Mouse (Mus musculus): ENCODE measurements around the gene Ghrl. TPM values are rescaled to one million over a fixed set of nuclear protein-coding genes. Genes with fewer than 3 reads are reported as not detected.
"Not testable (repeated sequence)": the region's sequence is repeated elsewhere in the genome, so short reads cannot be mapped to it uniquely, and the experiment has no call there.

Ghrl gene
- polyA plus RNA-seq, 1 experiment from 2014 or later = not detected

DNA sequence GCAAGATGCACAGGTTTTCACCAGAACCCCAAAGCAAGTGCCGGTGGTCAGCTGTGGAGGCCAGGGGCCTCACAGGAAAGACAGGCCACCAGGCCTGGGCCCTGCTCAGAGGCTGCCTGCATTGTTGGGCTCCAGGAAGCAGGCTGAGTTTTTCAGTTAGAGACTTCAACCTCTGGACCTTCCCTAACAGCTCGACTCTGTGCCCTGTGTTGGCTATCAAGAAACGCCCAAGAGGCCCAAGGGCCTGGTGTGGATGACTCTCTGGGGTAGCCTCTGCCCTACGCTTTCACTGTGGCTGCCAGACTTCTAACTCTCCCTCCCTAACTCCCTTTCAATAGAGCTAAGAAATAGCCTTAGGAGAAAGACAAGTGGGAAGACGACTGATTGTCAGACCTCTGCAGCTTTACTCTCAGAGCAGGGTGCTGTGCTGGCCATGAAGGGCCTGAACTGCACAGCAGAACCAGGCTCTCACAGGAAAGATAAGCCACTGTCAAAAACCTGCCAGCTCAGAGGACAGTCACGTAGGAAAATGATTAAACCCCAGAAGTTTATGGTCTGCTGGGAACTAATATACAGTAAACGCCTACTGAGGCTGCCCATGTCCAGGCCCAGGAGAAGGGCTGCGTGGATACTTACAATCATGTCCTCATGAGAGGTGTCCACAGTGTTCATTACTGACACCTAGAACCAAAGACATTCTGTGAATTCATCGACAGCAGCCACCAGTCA lies 17.8 kb upstream of the Ghrl start:
- H3K4me3 ChIP-seq = no peak overlapping the region
- no peak overlapping the region for H3K4me2 ChIP-seq
- 82% methylated on average over 9 of the region's 9 CpGs for WGBS
- H3K9me3 ChIP-seq = no peaks in the 10 kb centered on the region
- no peak overlapping the region for H3K9ac ChIP-seq
- H3K4me1 ChIP-seq = peaks cover 13% of the 10 kb centered on the region
- ATAC-seq (ENCODE audit: extremely low read depth, insufficient number of reproducible peaks, low FRiP score, low TSS enrichment) = no peak
- H3K36me3 ChIP-seq = peaks cover 59% of the 10 kb centered on the region
- H3K27ac ChIP-seq (replicated peaks) = no peak overlapping the region
- H3K27me3 ChIP-seq (replicated peaks) = no peaks in the 10 kb centered on the region

DNA sequence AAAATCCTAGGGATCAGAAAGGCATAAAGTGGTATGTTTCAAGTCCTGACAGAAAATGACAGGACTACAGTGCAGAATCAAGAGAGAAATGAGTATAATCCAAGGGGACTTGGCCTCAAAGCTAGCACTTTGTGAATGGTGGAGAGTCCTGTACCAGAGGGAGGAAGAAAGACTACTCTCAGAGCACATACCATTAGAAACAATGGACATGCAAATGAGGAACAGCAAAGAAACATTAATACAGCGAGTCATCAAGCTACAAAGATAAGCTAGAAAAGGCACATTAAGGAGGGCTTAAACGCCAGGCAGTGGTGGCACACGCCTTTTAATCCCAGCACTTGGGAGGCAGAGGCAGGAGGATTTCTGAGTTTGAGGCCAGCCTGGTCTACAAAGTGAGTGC lies 11.6 kb upstream of the Ghrl start:
- no peak for ATAC-seq (ENCODE audit: extremely low read depth, insufficient number of reproducible peaks, low FRiP score, low TSS enrichment)
- H3K4me2 ChIP-seq = no peak overlapping the region
- H3K9ac ChIP-seq = no peak overlapping the region
- no peaks in the 10 kb centered on the region for H3K9me3 ChIP-seq
- H3K27ac ChIP-seq (replicated peaks) = no peak overlapping the region
- H3K4me3 ChIP-seq = no peak overlapping the region
- no peaks in the 10 kb centered on the region for H3K27me3 ChIP-seq (replicated peaks)
- H3K36me3 ChIP-seq = peaks cover 99% of the 10 kb centered on the region
- H3K4me1 ChIP-seq = no peaks in the 10 kb centered on the region
- WGBS = 85% methylated on average over 3 of the region's 3 CpGs

DNA sequence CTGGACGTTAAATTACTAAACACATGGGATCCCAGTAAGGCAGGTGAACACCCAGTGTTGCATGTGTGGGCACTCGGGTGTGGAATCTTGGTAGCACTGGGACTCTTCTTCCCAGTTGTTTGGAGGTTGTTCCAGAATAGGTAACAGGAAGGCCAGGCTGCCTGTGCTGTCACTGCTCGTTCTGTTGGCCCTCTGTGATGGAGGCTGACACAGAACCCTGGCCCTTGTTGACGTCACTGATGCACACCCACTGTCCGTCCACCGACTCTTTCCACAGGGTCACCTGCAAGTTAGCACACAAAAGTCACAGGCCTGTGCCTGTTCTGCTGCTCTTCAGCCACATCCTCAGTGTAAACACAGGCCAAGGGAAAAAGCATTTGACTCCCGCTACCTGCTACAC lies 8.5 kb upstream of the Ghrl start:
- Histone ChIP-seq H3K9me3 (no peaks in the 10 kb centered on the region), H3K27me3 (replicated peaks) (no peaks in the 10 kb centered on the region), H3K36me3 (peaks cover 99% of the 10 kb centered on the region), H3K4me2 (no peak overlapping the region), H3K27ac (replicated peaks) (no peak overlapping the region), H3K4me3 (no peak overlapping the region), H3K9ac (no peak overlapping the region), H3K4me1 (no peaks in the 10 kb centered on the region)
- 83% methylated on average over 7 of the region's 7 CpGs for WGBS
- no peak for ATAC-seq (ENCODE audit: extremely low read depth, insufficient number of reproducible peaks, low FRiP score, low TSS enrichment)

DNA sequence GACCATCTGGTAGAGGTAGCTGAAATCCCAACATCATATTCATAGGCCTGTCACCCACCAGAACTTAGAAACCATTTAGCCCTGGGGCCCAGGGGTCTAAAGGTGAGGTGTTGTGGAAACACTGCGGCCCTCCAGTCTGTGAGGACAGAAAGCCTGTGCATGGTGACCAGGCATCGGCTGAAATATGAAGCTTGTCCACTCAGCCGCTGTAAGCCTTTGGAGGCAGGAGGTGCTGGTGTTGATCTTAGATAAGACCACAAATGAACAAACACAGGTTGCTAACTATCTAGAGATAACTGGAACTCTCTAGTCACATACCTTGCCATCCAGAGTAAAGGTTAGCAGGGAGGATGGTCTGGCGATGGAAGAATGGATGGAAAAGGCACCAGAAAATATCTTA lies 1.4 kb upstream of the Ghrl start:
- peaks cover 96% of the 10 kb centered on the region for H3K36me3 ChIP-seq
- no peaks in the 10 kb centered on the region for H3K4me1 ChIP-seq

DNA sequence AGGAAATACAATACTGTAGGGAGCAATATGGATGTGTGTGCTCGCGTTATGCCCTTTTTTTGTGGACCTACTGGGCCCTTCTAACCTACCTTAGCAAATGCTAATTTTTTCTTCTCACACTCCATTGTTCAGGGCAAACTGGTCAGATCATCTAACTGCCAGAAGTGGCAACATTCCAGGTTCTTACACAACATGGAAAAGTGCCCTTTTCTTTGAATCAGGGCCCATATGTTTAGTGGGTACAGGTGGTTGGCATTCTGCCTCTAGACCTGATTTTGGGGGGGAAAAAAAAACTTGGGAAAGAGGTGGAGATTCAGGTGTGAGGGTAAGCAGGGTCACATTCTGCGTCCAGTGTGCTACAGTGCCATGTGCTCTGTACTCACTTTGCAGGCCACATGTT lies 2.1 kb downstream of the Ghrl start:
- Histone ChIP-seq H3K4me1 (no peaks in the 10 kb centered on the region), H3K27me3 (replicated peaks) (no peaks in the 10 kb centered on the region), H3K9me3 (no peaks in the 10 kb centered on the region), H3K36me3 (peaks cover 96% of the 10 kb centered on the region), H3K4me3 (no peak overlapping the region), H3K4me2 (no peak overlapping the region), H3K9ac (no peak overlapping the region), H3K27ac (replicated peaks) (no peak overlapping the region)
- no peak for ATAC-seq (ENCODE audit: extremely low read depth, insufficient number of reproducible peaks, low FRiP score, low TSS enrichment)
- 92% methylated on average over 3 of the region's 3 CpGs for WGBS

More for the DNA sequence above, 1.4 kb upstream of the Ghrl start:
- Histone ChIP-seq H3K9me3 (no peaks in the 10 kb centered on the region), H3K4me3 (no peak overlapping the region), H3K27ac (replicated peaks) (no peak overlapping the region), H3K4me2 (no peak overlapping the region), H3K9ac (no peak overlapping the region), H3K27me3 (replicated peaks) (no peaks in the 10 kb centered on the region)
- ATAC-seq (ENCODE audit: extremely low read depth, insufficient number of reproducible peaks, low FRiP score, low TSS enrichment) = no peak
- 83% methylated on average over 4 of the region's 4 CpGs for WGBS

DNA sequence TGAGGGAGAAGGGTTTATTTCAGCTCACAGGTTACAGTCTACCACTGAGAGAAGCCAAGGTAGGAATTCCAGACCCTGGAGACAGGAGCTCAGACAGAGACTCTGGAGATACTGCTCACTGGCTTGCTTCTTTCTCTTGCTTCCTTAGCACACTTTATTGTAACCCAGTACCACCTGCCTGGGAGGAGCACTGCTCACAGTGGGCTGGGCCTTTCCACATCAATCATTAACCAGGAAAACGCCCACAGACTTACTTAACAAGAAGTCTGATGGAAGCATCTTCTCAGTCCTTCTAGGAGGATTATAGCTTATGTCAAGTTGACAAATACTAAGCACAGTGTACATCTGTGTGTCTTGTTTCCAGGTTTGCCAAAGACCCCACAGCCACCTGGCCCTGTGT lies 4.9 kb downstream of the Ghrl start:
- WGBS = 91% methylated on average over 1 of the region's 1 CpGs
- H3K4me3 ChIP-seq = no peak overlapping the region
- no peak overlapping the region for H3K9ac ChIP-seq
- H3K9me3 ChIP-seq = no peaks in the 10 kb centered on the region
- H3K27ac ChIP-seq (replicated peaks) = no peak overlapping the region
- H3K4me2 ChIP-seq = no peak overlapping the region
- ATAC-seq (ENCODE audit: extremely low read depth, insufficient number of reproducible peaks, low FRiP score, low TSS enrichment) = no peak
- no peaks in the 10 kb centered on the region for H3K27me3 ChIP-seq (replicated peaks)
- H3K36me3 ChIP-seq = peaks cover 98% of the 10 kb centered on the region
- H3K4me1 ChIP-seq = no peaks in the 10 kb centered on the region

DNA sequence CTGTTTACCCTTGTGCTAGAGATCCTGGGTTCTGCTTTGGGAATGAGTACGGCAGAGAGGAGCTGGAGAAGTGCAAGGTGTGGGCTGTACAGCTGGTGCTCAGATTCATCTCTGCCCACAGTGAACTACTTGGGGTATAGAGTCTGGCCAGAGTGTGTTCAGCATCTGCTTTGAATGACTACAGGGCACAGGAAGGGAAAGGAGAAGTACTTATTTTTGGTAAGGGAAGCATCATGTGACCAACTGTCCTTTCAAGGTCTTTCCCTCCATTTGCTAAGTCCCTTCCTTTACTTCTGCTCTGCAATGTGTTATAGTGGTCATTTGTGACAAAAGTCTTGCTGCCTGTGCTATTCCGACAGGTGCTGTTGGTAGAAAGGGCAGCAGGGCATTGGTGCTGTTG lies 5.4 kb downstream of the Ghrl start:
- 93% methylated on average over 2 of the region's 2 CpGs for WGBS
- H3K4me3 ChIP-seq = no peak overlapping the region
- H3K9ac ChIP-seq = no peak overlapping the region
- no peaks in the 10 kb centered on the region for H3K4me1 ChIP-seq
- H3K4me2 ChIP-seq = no peak overlapping the region
- no peak overlapping the region for H3K27ac ChIP-seq (replicated peaks)
- H3K9me3 ChIP-seq = no peaks in the 10 kb centered on the region
- H3K27me3 ChIP-seq (replicated peaks) = no peaks in the 10 kb centered on the region
- ATAC-seq (ENCODE audit: extremely low read depth, insufficient number of reproducible peaks, low FRiP score, low TSS enrichment) = no peak
- H3K36me3 ChIP-seq = peaks cover 98% of the 10 kb centered on the region

DNA sequence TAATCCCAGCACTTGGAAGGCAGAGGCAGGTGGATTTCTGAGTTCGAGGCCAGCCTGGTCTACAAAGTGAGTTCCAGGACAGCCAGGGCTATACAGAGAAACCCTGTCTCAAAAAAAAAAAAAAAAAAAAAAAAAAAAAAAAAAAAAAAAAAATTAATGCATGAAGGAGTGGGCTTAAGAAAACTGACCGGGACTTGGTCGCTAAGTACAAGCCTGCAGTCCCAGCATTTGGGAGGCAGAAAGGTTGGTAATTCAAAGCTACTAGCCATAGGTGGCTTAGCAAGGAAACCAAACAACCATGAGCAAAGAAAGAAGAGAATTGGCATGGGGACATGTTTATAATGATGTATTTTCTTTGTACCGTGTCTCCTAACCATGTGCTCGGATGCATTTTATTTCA lies 6.3 kb downstream of the Ghrl start:
- ATAC-seq (ENCODE audit: extremely low read depth, insufficient number of reproducible peaks, low FRiP score, low TSS enrichment); H3K4me3 ChIP-seq; H3K9ac ChIP-seq; H3K27ac ChIP-seq (replicated peaks); H3K4me1 ChIP-seq; H3K4me2 ChIP-seq; H3K27me3 ChIP-seq (replicated peaks); H3K9me3 ChIP-seq: not testable (repeated sequence)
- peaks cover 98% of the 10 kb centered on the region for H3K36me3 ChIP-seq
- 88% methylated on average over 5 of the region's 5 CpGs for WGBS

DNA sequence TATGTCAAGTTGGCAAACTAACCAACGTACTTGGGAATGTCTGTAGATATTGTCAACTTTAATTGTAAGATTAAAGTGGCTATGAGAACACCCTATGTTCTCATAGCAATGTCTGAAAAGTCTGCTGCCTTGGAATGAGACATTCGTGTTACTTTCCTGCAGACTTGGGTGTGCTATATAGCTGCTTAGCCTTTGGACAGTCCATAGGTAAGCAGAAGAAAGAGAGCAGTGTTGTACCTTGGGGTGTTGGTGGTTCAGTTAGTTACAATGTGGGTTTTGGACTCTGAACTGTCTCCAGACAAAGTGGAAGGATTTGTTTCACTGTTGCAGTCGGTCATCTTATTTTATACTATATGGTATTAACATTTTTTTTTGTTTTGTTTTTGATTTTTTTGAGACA lies 7.0 kb downstream of the Ghrl start:
- no peak overlapping the region for H3K9ac ChIP-seq
- H3K9me3 ChIP-seq = no peaks in the 10 kb centered on the region
- WGBS = 86% methylated on average over 3 of the region's 3 CpGs
- no peaks in the 10 kb centered on the region for H3K27me3 ChIP-seq (replicated peaks)
- no peak overlapping the region for H3K4me2 ChIP-seq
- peaks cover 99% of the 10 kb centered on the region for H3K36me3 ChIP-seq
- H3K27ac ChIP-seq (replicated peaks) = no peak overlapping the region
- H3K4me3 ChIP-seq = no peak overlapping the region
- no peak for ATAC-seq (ENCODE audit: extremely low read depth, insufficient number of reproducible peaks, low FRiP score, low TSS enrichment)
- no peaks in the 10 kb centered on the region for H3K4me1 ChIP-seq

DNA sequence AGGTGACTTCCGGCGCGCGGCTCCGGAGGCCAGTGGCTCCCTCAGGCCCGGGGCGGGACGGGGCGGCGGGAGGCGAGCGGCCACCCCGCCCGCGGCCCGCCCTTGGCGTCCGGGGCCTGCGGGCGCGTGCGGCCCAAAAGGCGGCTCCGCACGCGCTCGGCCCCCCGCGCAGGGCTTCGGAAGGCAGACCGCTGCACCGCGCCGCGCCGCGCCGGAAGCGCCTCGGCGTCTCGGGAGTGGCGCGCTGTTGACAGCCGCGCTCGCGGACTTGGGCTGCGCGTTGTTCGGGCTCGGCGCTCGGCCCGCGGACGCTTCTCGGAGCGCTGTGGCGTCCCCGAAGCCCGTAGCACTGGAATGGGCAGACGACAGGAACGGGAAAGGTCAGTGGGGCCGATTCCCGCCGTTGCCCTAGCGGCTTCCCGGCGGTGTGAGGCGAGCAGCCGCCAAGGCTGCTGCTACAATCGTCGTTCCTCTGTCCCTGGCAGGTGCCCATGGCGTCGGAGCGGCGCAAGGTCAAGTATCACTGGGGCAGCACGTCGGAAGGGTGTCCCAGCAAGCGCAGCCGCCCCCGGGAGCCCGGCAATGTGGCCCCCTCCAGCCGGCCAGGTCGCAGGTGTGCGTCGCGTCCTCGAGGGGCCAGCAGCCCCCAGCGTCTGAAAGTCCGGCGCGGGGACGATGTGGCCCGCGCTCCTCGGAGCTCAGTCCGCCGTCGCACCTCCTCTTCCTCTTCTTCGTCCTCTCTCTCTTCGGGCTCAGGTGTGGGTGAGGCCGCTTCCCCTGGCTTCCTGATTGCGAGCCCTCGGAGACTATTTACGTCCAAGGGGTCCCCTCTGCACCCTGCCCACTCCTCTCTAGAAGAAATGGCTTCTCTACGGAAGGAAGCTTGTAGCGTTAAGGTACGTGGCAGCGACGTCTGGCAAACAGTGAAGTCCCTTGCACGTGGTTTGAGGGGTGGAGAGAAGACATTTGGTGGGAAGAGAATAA lies 22.2 kb downstream of the Ghrl start:
- ATAC-seq (ENCODE audit: extremely low read depth, insufficient number of reproducible peaks, low FRiP score, low TSS enrichment) = no peak
- peak overlapping the region; percentile 93 for H3K27ac ChIP-seq (replicated peaks)
- H3K4me3 ChIP-seq = peak overlapping the region; percentile 82
- H3K9me3 ChIP-seq = no peaks in the 10 kb centered on the region
- H3K4me1 ChIP-seq = peaks cover 51% of the 10 kb centered on the region
- H3K9ac ChIP-seq = peak overlapping the region; percentile 90
- peak overlapping the region; percentile 95 for H3K4me2 ChIP-seq
- WGBS = under 1% methylated on average over 104 of the region's 113 CpGs
- peaks cover 42% of the 10 kb centered on the region for H3K36me3 ChIP-seq
- no peaks in the 10 kb centered on the region for H3K27me3 ChIP-seq (replicated peaks)

DNA sequence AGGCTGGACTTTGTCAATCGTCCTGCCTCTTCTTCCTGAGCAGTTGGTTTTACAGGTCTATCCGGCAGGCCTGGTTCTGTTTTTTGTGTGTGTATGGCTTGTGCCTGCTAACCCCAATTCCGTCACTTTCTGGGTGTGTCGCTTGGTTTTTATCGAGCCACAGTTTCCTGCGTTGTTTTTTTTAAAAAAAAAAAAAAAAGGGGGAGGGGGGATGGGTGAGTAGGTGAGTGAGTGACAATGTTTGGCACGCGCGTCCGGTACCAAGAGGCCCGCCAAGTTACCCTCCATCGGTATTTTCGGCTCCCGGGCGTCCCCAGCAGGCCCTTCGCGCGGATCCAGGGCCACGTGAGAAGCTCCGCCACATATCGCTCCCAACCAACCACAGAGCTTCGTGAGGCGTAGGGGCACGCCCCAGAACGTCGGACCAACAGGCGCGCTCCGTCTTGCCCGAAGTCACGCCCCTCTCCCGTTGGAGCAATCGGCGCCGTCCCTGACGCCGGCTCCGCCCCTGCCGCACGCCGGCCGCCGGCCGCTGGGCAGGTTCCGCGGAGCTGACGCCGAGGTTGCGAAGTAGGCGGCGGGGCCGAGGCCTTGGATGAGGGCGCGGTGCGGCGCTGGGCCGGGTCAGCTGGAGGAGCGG lies 23.0 kb downstream of the Ghrl start, which contains the start of gene Tatdn2:
Gene Tatdn2 (plus strand): TSS at position 469 of the 640 bp plus-strand sequence.
- no peaks in the 10 kb centered on the region for H3K9me3 ChIP-seq
- peak; percentile 97 for ATAC-seq (ENCODE audit: extremely low read depth, insufficient number of reproducible peaks, low FRiP score, low TSS enrichment)
- H3K9ac ChIP-seq = peak within 1 kb of the TSS; percentile 90
- WGBS = under 1% methylated on average over 58 of the region's 58 CpGs
- H3K4me1 ChIP-seq = peaks cover 58% of the 10 kb centered on the region
- H3K4me2 ChIP-seq = peak within 1 kb of the TSS; percentile 95
- H3K27me3 ChIP-seq (replicated peaks) = no peaks in the 10 kb centered on the region
- H3K36me3 ChIP-seq = peaks cover 34% of the 10 kb centered on the region
- H3K4me3 ChIP-seq = peak within 1 kb of the TSS; percentile 82
- peak within 1 kb of the TSS; percentile 93 for H3K27ac ChIP-seq (replicated peaks)
